Mouse (Mus musculus) G1E-ER4 (cell line): Measurements from ENCODE around the gene Prkar2b. TPM values are rescaled to one million over a fixed set of nuclear protein-coding genes. Genes with fewer than 3 reads are reported as not detected.

Source experiments
- GATA1 ChIP-seq: IDR thresholded peaks from one replicate; pipeline ENCODE4 v1.8.0; 2012; ENCODE audit warnings: low read length, inconsistent platforms
- polyA plus RNA-seq: library from polyadenylated mRNA; stranded (reverse); fragments of >175 nt; gene quantifications from 2 replicates; pipeline ENCODE4 v1.2.3, GENCODE M21; 2012

Prkar2b gene
- polyA plus RNA-seq, 1 experiment = 195 TPM

GRCm38 (mm10) chr12:31997328-31997878, 63.7 kb downstream of the Prkar2b start:
- TF ChIP-seq GATA1 = no peak

GRCm38 (mm10) chr12:31996877-31997276, 64.2 kb downstream of the Prkar2b start:
- TF ChIP-seq GATA1 = peak; percentile 85

DNA sequence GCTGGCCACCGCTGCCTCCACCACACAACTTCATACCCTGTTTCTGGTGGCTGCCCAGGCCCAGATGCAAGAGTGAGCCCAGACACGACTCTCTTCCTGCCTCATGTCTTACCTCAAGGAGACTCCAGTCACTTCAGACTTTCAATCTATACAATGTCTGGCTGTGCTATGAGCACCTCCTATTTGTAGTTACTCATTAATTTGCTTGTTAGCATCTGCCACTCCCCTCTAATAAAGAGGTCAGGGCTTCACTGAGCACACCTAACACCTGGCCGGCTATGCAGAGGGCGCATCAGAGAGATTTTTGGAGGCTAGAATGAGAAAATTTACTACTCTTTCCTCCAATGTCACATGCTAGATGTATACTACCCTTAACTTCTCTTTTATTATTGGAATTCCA, 70.5 kb downstream of the Prkar2b start:
- TF ChIP-seq GATA1 = no peak

- no peak for TF ChIP-seq GATA1
Measured at GRCm38 (mm10) chr12:31989726-31990125, 71.4 kb downstream of the Prkar2b start.

GRCm38 (mm10) chr12:31986463-31986862, 74.6 kb downstream of the Prkar2b start:
- no peak for TF ChIP-seq GATA1

- TF ChIP-seq GATA1 = no peak
Measured at GRCm38 (mm10) chr12:31985738-31986137, 75.4 kb downstream of the Prkar2b start.

- no peak for TF ChIP-seq GATA1
Measured at GRCm38 (mm10) chr12:31984664-31985063, 76.4 kb downstream of the Prkar2b start.

GRCm38 (mm10) chr12:31984206-31984605, 76.9 kb downstream of the Prkar2b start:
- TF ChIP-seq GATA1 = no peak

GRCm38 (mm10) chr12:31983769-31984168, 77.3 kb downstream of the Prkar2b start:
- TF ChIP-seq GATA1 = no peak

DNA sequence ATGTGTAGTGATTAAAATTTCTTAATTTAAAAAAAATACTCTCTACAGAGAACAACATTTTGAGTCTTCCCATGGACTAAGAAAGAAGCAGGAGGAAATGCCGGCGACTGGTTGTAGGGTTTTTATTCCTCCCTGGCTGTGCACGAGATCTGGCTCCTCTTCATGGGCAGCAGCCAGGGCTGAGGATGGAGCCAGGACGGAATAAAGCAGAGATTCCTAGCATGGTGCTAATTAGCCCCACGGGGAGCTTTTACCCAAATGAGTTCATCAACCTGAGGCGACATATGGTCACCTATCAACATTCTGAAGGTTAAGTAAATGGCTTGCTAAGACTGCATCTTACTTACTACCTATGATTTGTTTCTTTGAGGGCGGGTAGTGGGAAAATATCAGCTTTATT, 77.9 kb downstream of the Prkar2b start:
- TF ChIP-seq GATA1 = no peak

GRCm38 (mm10) chr12:31977613-31978195, 83.4 kb downstream of the Prkar2b start:
- no peak for TF ChIP-seq GATA1

- no peak for TF ChIP-seq GATA1
Measured at GRCm38 (mm10) chr12:31976544-31976943, 84.6 kb downstream of the Prkar2b start.

- no peak for TF ChIP-seq GATA1
Measured at GRCm38 (mm10) chr12:31973473-31974172, 87.5 kb downstream of the Prkar2b start.

DNA sequence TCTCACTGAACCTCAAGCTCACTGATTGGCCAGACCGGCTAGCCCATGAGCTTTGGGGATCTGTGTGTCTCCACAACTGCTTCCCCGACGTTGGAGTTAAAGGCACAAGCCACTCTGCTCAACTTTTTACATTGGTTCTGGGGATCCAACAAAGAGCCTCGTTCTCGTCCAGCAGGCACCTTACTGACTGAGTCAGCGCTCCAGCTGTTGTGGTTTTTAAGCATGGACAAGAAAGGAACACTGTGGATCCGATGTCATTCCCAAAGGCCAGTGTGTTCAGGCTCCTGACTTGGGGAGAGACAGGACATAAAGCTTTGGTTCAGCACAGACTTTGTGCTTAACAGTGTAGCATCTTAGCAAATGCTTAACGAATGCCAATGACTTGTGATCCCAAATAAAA, 89.5 kb downstream of the Prkar2b start:
- no peak for TF ChIP-seq GATA1

DNA sequence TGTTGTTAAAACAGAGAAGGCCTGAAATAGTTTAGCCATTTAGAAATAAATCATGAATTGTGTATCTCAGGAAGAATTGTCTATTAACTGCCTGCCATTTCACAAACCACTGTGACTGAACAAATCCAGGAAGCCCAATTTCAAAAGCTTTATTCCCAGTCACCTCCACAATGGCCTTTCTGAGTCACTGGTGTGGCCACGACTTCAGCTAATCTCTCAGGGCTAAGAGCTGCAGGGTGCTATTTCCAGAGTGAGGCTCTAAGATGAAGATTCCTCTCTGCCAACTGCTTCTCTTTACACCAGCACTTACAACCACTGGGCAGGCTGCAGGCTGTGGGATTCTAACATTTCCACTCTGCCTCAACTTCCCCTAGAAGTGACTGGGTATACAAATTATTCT, 92.0 kb downstream of the Prkar2b start:
- TF ChIP-seq GATA1 = no peak

DNA sequence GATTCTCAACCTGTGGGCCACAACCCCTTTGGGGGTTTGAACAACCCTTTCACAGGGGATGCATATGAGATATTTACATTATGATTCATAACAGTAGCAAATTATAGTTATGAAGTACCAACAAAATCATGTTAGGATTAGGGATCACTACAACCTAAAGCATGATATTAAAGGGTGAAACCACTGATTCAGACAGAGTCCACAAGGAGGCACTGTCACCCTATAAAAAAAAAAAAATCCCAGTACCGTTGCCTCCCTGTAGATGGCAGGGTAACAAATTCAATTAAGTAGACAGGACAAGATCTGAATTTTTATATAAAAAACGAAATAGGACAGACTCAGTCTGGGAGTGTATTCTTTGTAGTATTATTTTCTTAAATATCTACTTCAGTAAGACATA, 93.6 kb downstream of the Prkar2b start:
- TF ChIP-seq GATA1 = no peak

GRCm38 (mm10) chr12:31966405-31966804, 94.7 kb downstream of the Prkar2b start:
- no peak for TF ChIP-seq GATA1
